Comparison of ENCODE assay signal across 11 mouse cellular contexts in genomic region chr9:122128686-122129085, GRCm38 (mm10). TPM values are rescaled to one million over a fixed set of nuclear protein-coding genes. Genes with fewer than 3 reads are reported as not detected.
DNase-seq lines count a peak whose midpoint lies in the region; ATAC-seq and TF ChIP-seq lines count a peak whose summit lies in the region.
"Had no signal": no experiment of that assay in that cellular context is flagged by ENCODE, and none has a peak within 500 bp of the region (broad histone marks: within the 10 kb centered on the region; RNA-seq: fewer than 3 reads in every experiment).

No protein-coding gene starts in this region.

- peak overlapping the region; percentile 63 for H3K27ac ChIP-seq in gastrocnemius, adult 2 months
- no peak overlapping the region for H3K27ac ChIP-seq in midbrain, embryonic 13.5 days
- H3K27ac ChIP-seq: limb, embryonic 15.5 days had no signal

- ATAC-seq in inflammation-experienced regulatory T-cells, adult 6 months = peak; percentile 86
- no peak for ATAC-seq in midbrain, embryonic 13.5 days

- no peak for DNase-seq in gastrocnemius, adult 2 months
- DNase-seq in gastrocnemius, postnatal 36 days = no peak
- peak; percentile 51 for DNase-seq in B cell, adult 2 months
- DNase-seq in spleen, postnatal 36 days (ENCODE audit: low spot score in 2 of 2) = peak; percentile 79 to 82
- DNase-seq in layer of hippocampus, adult 18-20 months (ENCODE audit: low spot score in 2 of 2) = no peak
- DNase-seq in kidney, postnatal 4 days = no peak
- DNase-seq: heart, postnatal 4 days; kidney, postnatal 14 days had no signal

- intact Hi-C loops in gastrocnemius, adult 2 months (cut with DNase I) = no loop called here
- intact Hi-C loops in gastrocnemius, postnatal 36 days (cut with DNase I) = no loop called here

- peaks cover 21% of the 10 kb centered on the region; the same call in 1 of the 2 replicates for H3K4me1 ChIP-seq in midbrain, embryonic 13.5 days (replicated peaks)

- no peak overlapping the region for H3K4me2 ChIP-seq in midbrain, embryonic 13.5 days (replicated peaks)
- H3K4me2 ChIP-seq: limb, embryonic 15.5 days had no signal

- no peaks in the 10 kb centered on the region for H3K27me3 ChIP-seq in midbrain, embryonic 13.5 days
- H3K27me3 ChIP-seq: limb, embryonic 15.5 days had no signal

- no peaks in the 10 kb centered on the region for H3K9me3 ChIP-seq in midbrain, embryonic 13.5 days
- H3K9me3 ChIP-seq: limb, embryonic 15.5 days had no signal

- H3K36me3 ChIP-seq in midbrain, embryonic 13.5 days = no peaks in the 10 kb centered on the region

- WGBS in midbrain, embryonic 13.5 days = 83% methylated on average over 5 of the region's 5 CpGs

- H3K4me3 ChIP-seq in gastrocnemius, adult 2 months = peak overlapping the region; percentile 41
- no peak overlapping the region for H3K4me3 ChIP-seq in midbrain, embryonic 13.5 days (replicated peaks)
- H3K4me3 ChIP-seq: limb, embryonic 15.5 days had no signal

- TF ChIP-seq CTCF in gastrocnemius, adult 2 months (IDR thresholded peaks at IDR 0.05) = no peak

- H3K9ac ChIP-seq in midbrain, embryonic 13.5 days (replicated peaks) = no peak overlapping the region
- H3K9ac ChIP-seq: limb, embryonic 15.5 days had no signal

RNA-seq across cellular contexts. Expression of gene Snrk, which starts 11.6 kb away (rescaled TPM):
- 10 to 100 TPM; 55.2 to 80.0 TPM for total RNA-seq in gastrocnemius, adult 2 months (2021)
- total RNA-seq in gastrocnemius, postnatal 36 days (2021) = 10 to 100 TPM; 54.0 to 66.3 TPM
- 10 to 100 TPM; 20.1 to 26.7 (median 25.2) TPM for polyA plus RNA-seq in inflammation-experienced regulatory T-cells, adult 6 months (2017; shearing (Covaris generic))
- 100 to 1,000 TPM; 105 to 116 TPM for total RNA-seq in layer of hippocampus, adult 18-20 months (2021)
- polyA plus RNA-seq in midbrain, embryonic 13.5 days (2015; fragmentation: Nextera tagmentation; extraction: Ambion mirVana) = 62.4 and 64.5 TPM in 2 replicates

Comparison
In these comparisons a context has a peak if more than half of its experiments do, and no peak if none do; other contexts are left out.
1. DNase-seq: peak in B cell, adult 2 months (2 of 2) and spleen, postnatal 36 days (2 of 2); none in gastrocnemius, adult 2 months (single experiment), gastrocnemius, postnatal 36 days (0 of 2), layer of hippocampus, adult 18-20 months (0 of 2) and kidney, postnatal 4 days (0 of 2).